Mouse (Mus musculus) kidney, adult 2 months (tissue): ENCODE measurements around the gene Lrrc30. TPM values are rescaled to one million over a fixed set of nuclear protein-coding genes. Genes with fewer than 3 reads are reported as not detected.

ENCODE experiments used
- DNase-seq: peaks from one replicate; pipeline ENCODE4 v3.0.0; 2021
- H3K27ac ChIP-seq: fragments of 200-500 bp; 2 replicates; pipeline ENCODE4 v1.5.1; 2012; ENCODE audit warnings: low read depth, low read length, control low read depth, inconsistent platforms; ENCODE audit not compliant: insufficient read depth
- H3K27me3 ChIP-seq: fragments of 200-500 bp; replicated peaks from 2 replicates; pipeline ENCODE4 v1.6.1; 2012; ENCODE audit warnings: mild to moderate bottlenecking, moderate library complexity, low read length, inconsistent platforms; ENCODE audit not compliant: control insufficient read depth, insufficient read depth
- H3K36me3 ChIP-seq: fragments of 200-500 bp; 2 replicates; pipeline ENCODE4 v1.6.1; 2012; ENCODE audit warnings: mild to moderate bottlenecking, moderate library complexity, low read length, inconsistent platforms; ENCODE audit not compliant: control insufficient read depth, insufficient read depth
- H3K4me1 ChIP-seq: fragments of 200-500 bp; 2 replicates; pipeline ENCODE4 v1.6.1; 2011; ENCODE audit warnings: low read length; ENCODE audit not compliant: control insufficient read depth, insufficient read depth
- H3K4me3 ChIP-seq: fragments of 200-500 bp; 2 replicates; pipeline ENCODE4 v1.5.1; 2011; ENCODE audit warnings: mild to moderate bottlenecking, low read depth, low read length, control low read depth; ENCODE audit not compliant: insufficient read depth
- CTCF ChIP-seq: fragments of 200-500 bp; conservative IDR thresholded peaks from 2 replicates; pipeline ENCODE4 v1.5.1; 2011; ENCODE audit warnings: low read depth, mild to moderate bottlenecking, control low read depth, low read length, moderate library complexity, mixed read lengths; ENCODE audit not compliant: insufficient read depth, insufficient read length
- POLR2A ChIP-seq: fragments of 200-500 bp; IDR thresholded peaks from one replicate; pipeline ENCODE4 v1.6.1; 2011; ENCODE audit warnings: low read depth, low read length, control low read depth
- WGBS: fragments of 180-500 bp; shearing (Covaris S2); methylation state at CpG from one replicate; pipeline ENCODE4 v1.1.7; 2018; 5-methylcytosine and 5-hydroxymethylcytosine counted together
- polyA plus RNA-seq: library from polyadenylated mRNA; depleted of rRNA; stranded (reverse); fragments of >200 nt; gene quantifications from 2 replicates; pipeline ENCODE4 v1.2.3, GENCODE M21; 2012

Gene Lrrc30
- polyA plus RNA-seq, 1 experiment: 0.94 TPM

GRCm38 (mm10) chr17:67625431-67625830, 7.1 kb downstream of the Lrrc30 start:
- WGBS: 83% methylated on average over 5 of the region's 5 CpGs
- DNase-seq: no peak
- TF ChIP-seq POLR2A (no peak), CTCF (no peak)

GRCm38 (mm10) chr17:67619001-67619400, 13.5 kb downstream of the Lrrc30 start:
- H3K27me3 ChIP-seq: no peaks in the 10 kb centered on the region
- no peak overlapping the region for H3K4me3 ChIP-seq
- no peaks in the 10 kb centered on the region for H3K36me3 ChIP-seq
- DNase-seq: no peak
- TF ChIP-seq CTCF: no peak
- H3K27ac ChIP-seq: no peak overlapping the region
- 81% methylated on average over 7 of the region's 7 CpGs for WGBS
- no peaks in the 10 kb centered on the region for H3K4me1 ChIP-seq

More at GRCm38 (mm10) chr17:67625431-67625830, 7.1 kb downstream of the Lrrc30 start:
- Histone ChIP-seq H3K27ac (no peak overlapping the region), H3K36me3 (no peaks in the 10 kb centered on the region), H3K27me3 (no peaks in the 10 kb centered on the region), H3K4me3 (no peak overlapping the region), H3K4me1 (no peaks in the 10 kb centered on the region)

- Histone ChIP-seq H3K27me3 (no peaks in the 10 kb centered on the region), H3K36me3 (no peaks in the 10 kb centered on the region), H3K27ac (no peak overlapping the region), H3K4me3 (no peak overlapping the region), H3K4me1 (no peaks in the 10 kb centered on the region)
- no peak for TF ChIP-seq POLR2A
- no peak for TF ChIP-seq CTCF
- no peak for DNase-seq
- WGBS: 78% methylated on average over 5 of the region's 5 CpGs
These were observed 18.1 kb downstream of the Lrrc30 start for GRCm38 (mm10) chr17:67614381-67614780.

DNA sequence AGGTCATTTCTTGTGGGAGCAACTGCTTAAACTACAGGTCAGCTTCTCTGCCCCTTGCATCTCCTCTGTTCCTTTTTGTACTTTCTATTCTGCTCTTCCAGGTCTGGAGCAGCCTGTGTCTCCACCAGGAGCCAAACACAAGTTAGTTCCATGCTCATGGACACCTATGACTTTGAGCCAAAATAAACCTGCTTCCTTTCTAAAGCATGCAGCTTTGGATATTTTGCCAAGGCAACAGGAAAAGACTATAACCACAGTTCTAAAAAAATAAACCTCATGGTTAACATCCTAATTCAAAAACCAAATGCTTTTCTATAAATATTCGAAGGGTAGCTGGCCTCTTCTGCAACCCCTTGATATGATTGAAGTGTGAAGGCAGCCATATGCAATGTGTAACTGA, 19.9 kb downstream of the Lrrc30 start:
- H3K4me1 ChIP-seq: no peaks in the 10 kb centered on the region
- no peaks in the 10 kb centered on the region for H3K36me3 ChIP-seq
- H3K4me3 ChIP-seq: no peak overlapping the region
- no peaks in the 10 kb centered on the region for H3K27me3 ChIP-seq
- WGBS: 68% methylated on average over 1 of the region's 1 CpGs
- DNase-seq: no peak
- TF ChIP-seq POLR2A: no peak
- no peak for TF ChIP-seq CTCF
- H3K27ac ChIP-seq: no peak overlapping the region

GRCm38 (mm10) chr17:67612151-67612550, 20.4 kb downstream of the Lrrc30 start:
- no peak overlapping the region for H3K4me3 ChIP-seq
- H3K36me3 ChIP-seq: no peaks in the 10 kb centered on the region
- no peak overlapping the region for H3K27ac ChIP-seq
- TF ChIP-seq POLR2A: no peak
- TF ChIP-seq CTCF: no peak
- no peak for DNase-seq
- H3K4me1 ChIP-seq: no peaks in the 10 kb centered on the region
- H3K27me3 ChIP-seq: no peaks in the 10 kb centered on the region
- whole genome bisulfite sequencing: 95% methylated on average over 3 of the region's 3 CpGs

DNA sequence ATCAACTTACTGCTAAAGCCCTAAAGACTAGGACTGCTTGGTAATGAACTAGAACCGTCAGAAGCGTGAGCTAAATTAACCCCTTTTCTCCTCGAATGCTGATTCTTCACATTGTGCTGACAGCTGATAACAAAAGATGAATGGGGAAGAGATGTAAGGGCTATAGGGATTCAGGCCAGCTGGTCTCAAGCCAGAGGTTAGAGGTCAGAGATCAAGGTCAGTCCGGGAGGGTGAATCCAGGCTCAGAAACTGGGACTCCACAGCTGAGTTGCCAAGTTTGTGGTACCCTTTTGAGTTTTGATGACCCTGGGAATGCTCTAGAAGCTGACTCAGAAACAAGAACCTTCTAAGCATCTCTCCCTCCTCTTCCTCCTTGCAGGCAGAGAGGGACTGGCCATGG, 28.1 kb downstream of the Lrrc30 start:
- H3K27ac ChIP-seq: no peak overlapping the region
- no peaks in the 10 kb centered on the region for H3K4me1 ChIP-seq
- no peak for TF ChIP-seq CTCF
- TF ChIP-seq POLR2A: no peak
- no peak overlapping the region for H3K4me3 ChIP-seq
- H3K36me3 ChIP-seq: no peaks in the 10 kb centered on the region
- 55% methylated on average over 4 of the region's 4 CpGs for WGBS
- no peak for DNase-seq
- H3K27me3 ChIP-seq: no peaks in the 10 kb centered on the region

DNA sequence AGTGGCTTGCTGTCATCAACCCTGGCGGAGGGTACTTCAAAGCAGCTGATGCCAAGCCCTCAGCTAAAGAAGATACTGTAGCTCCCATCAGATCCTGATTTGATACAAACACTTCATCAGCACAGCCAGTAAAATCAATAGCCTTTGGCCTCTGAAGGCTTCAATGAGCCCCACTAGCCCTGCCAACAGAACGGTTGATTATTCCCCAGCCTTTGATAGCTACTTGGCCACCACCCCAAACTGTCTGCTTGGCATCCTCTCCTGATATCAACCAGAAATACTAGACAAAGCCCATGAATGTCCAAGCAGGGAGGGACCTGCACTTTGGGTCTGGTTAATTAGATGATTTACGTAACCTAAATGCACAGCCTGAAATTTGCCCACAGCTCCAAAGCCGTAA, 30.0 kb downstream of the Lrrc30 start:
- no peaks in the 10 kb centered on the region for H3K27me3 ChIP-seq
- WGBS: 62% methylated on average over 4 of the region's 4 CpGs
- no peak overlapping the region for H3K4me3 ChIP-seq
- H3K27ac ChIP-seq: no peak overlapping the region
- no peaks in the 10 kb centered on the region for H3K36me3 ChIP-seq
- no peak for TF ChIP-seq CTCF
- TF ChIP-seq POLR2A: no peak
- DNase-seq: no peak
- no peaks in the 10 kb centered on the region for H3K4me1 ChIP-seq
